ENCODE assay signal across 11 mouse cellular contexts in the genomic region with DNA sequence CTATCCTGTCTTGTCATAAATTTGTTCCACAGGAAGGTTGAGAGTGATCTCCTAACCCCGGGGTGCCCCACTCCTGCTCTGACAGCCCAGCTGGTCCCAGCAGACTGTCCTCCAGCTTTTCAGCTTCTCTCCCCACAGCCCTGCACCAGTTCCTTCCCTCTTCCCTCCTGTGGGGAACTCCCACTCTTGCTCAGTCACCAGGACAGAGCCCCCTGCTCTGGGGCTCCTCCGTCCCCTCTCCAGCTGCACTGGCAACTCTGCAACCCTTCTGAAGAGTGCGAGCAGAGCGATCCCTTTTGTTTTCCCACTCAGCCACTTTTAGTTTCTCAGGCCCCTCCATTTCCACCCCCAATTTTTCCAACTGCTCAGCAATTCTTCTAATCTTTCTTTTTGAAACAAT. TPM values are rescaled to one million over a fixed set of nuclear protein-coding genes. Genes with fewer than 3 reads are reported as not detected.
DNase-seq lines count a peak whose midpoint lies in the region; ATAC-seq and TF ChIP-seq lines count a peak whose summit lies in the region.
"Had no signal": no experiment of that assay in that cellular context is flagged by ENCODE, and none has a peak within 500 bp of the region (broad histone marks: within the 10 kb centered on the region; RNA-seq: fewer than 3 reads in every experiment).

No protein-coding gene starts in this region.

- ATAC-seq in intestine, embryonic 15.5 days, result 0 out of 2 replicates have a peak, but pooled peaks have one; percentile 38
- no peak for ATAC-seq in intestine, postnatal 0 days
- ATAC-seq in common myeloid progenitor, adult 5-6 weeks (replicated peaks; ENCODE audit: low read depth, poor library complexity, severe bottlenecking), result peak; percentile 67
- ATAC-seq in embryonic facial prominence, embryonic 15.5 days (ENCODE audit: insufficient number of reproducible peaks, low FRiP score, low TSS enrichment, low read depth), result peak; percentile 40; the same call in 1 of the 2 replicates
- ATAC-seq in midbrain, embryonic 13.5 days, result peak; percentile 57
- no peak for ATAC-seq in erythroblast, adult 5-6 weeks (replicated peaks; ENCODE audit: low FRiP score, poor library complexity, severe bottlenecking)

- H3K9me3 ChIP-seq in intestine, embryonic 15.5 days, result no peaks in the 10 kb centered on the region
- H3K9me3 ChIP-seq in intestine, postnatal 0 days (ENCODE audit: control insufficient read depth), result no peaks in the 10 kb centered on the region
- H3K9me3 ChIP-seq in embryonic facial prominence, embryonic 15.5 days (replicated peaks), result no peaks in the 10 kb centered on the region
- no peaks in the 10 kb centered on the region for H3K9me3 ChIP-seq in midbrain, embryonic 13.5 days
- H3K9me3 ChIP-seq: limb, embryonic 12.5 days had no signal

- H3K4me3 ChIP-seq in intestine, embryonic 15.5 days (replicated peaks), result no peak overlapping the region
- no peak overlapping the region for H3K4me3 ChIP-seq in intestine, postnatal 0 days (ENCODE audit: low read depth, low read length)
- H3K4me3 ChIP-seq in embryonic facial prominence, embryonic 15.5 days (replicated peaks), result no peak overlapping the region
- H3K4me3 ChIP-seq in midbrain, embryonic 13.5 days (replicated peaks), result no peak overlapping the region
- H3K4me3 ChIP-seq: erythroblast, embryonic 14.5 days; limb, embryonic 12.5 days had no signal

- no peak for DNase-seq in testis, postnatal 10 days (ENCODE audit: low spot score)
- DNase-seq: kidney, postnatal 36 days; thymus, postnatal 4 days had no signal

- H3K36me3 ChIP-seq in intestine, embryonic 15.5 days, result no peaks in the 10 kb centered on the region
- H3K36me3 ChIP-seq in intestine, postnatal 0 days (ENCODE audit: control insufficient read depth, insufficient read depth), result no peaks in the 10 kb centered on the region
- no peaks in the 10 kb centered on the region for H3K36me3 ChIP-seq in embryonic facial prominence, embryonic 15.5 days
- no peaks in the 10 kb centered on the region for H3K36me3 ChIP-seq in midbrain, embryonic 13.5 days
- H3K36me3 ChIP-seq: limb, embryonic 12.5 days had no signal

- H3K27ac ChIP-seq in intestine, embryonic 15.5 days, result no peak overlapping the region
- no peak overlapping the region for H3K27ac ChIP-seq in intestine, postnatal 0 days (ENCODE audit: low read depth, low read length)
- no peak overlapping the region for H3K27ac ChIP-seq in embryonic facial prominence, embryonic 15.5 days (replicated peaks)
- H3K27ac ChIP-seq in midbrain, embryonic 13.5 days, result peak overlapping the region; percentile 19; the same call in 1 of the 2 replicates

- H3K9ac ChIP-seq in intestine, embryonic 15.5 days, result no peak overlapping the region
- no peak overlapping the region for H3K9ac ChIP-seq in intestine, postnatal 0 days (ENCODE audit: low read depth, low read length)
- H3K9ac ChIP-seq in embryonic facial prominence, embryonic 15.5 days, result no peak overlapping the region
- no peak overlapping the region for H3K9ac ChIP-seq in midbrain, embryonic 13.5 days (replicated peaks)
- H3K9ac ChIP-seq: limb, embryonic 12.5 days had no signal

- no peak for TF ChIP-seq CTCF in intestine, postnatal 0 days (IDR thresholded peaks at IDR 0.05; ENCODE audit: low read depth)

- H3K4me2 ChIP-seq in intestine, embryonic 15.5 days (replicated peaks), result no peak overlapping the region
- no peak overlapping the region for H3K4me2 ChIP-seq in intestine, postnatal 0 days (replicated peaks; ENCODE audit: low read depth)
- H3K4me2 ChIP-seq in embryonic facial prominence, embryonic 15.5 days (replicated peaks), result no peak overlapping the region
- H3K4me2 ChIP-seq in midbrain, embryonic 13.5 days (replicated peaks), result no peak overlapping the region
- H3K4me2 ChIP-seq: limb, embryonic 12.5 days had no signal

- no peaks in the 10 kb centered on the region for H3K4me1 ChIP-seq in intestine, embryonic 15.5 days (replicated peaks)
- H3K4me1 ChIP-seq in intestine, postnatal 0 days (replicated peaks; ENCODE audit: control insufficient read depth, insufficient read depth, low read length), result no peaks in the 10 kb centered on the region
- H3K4me1 ChIP-seq in embryonic facial prominence, embryonic 15.5 days, result no peaks in the 10 kb centered on the region
- H3K4me1 ChIP-seq in midbrain, embryonic 13.5 days (replicated peaks), result peaks cover 3% of the 10 kb centered on the region; the same call in 1 of the 2 replicates
- H3K4me1 ChIP-seq: limb, embryonic 12.5 days had no signal

- WGBS in intestine, embryonic 15.5 days, result 31% methylated on average over 4 of the region's 4 CpGs
- 28% methylated on average over 4 of the region's 4 CpGs for WGBS in intestine, postnatal 0 days
- WGBS in embryonic facial prominence, embryonic 15.5 days, result 48% methylated on average over 4 of the region's 4 CpGs
- WGBS in midbrain, embryonic 13.5 days, result 39% methylated on average over 4 of the region's 4 CpGs

- no peaks in the 10 kb centered on the region for H3K27me3 ChIP-seq in intestine, embryonic 15.5 days (replicated peaks)
- H3K27me3 ChIP-seq in intestine, postnatal 0 days (replicated peaks; ENCODE audit: control insufficient read depth, insufficient read depth, low read length), result no peaks in the 10 kb centered on the region
- no peaks in the 10 kb centered on the region for H3K27me3 ChIP-seq in embryonic facial prominence, embryonic 15.5 days
- no peaks in the 10 kb centered on the region for H3K27me3 ChIP-seq in midbrain, embryonic 13.5 days
- H3K27me3 ChIP-seq: limb, embryonic 12.5 days had no signal

RNA-seq across cellular contexts. Expression of a gene that starts 43.0 kb away (rescaled TPM):
- 12.9 and 15.4 TPM in 2 replicates for polyA plus RNA-seq in intestine, embryonic 15.5 days (2015; fragmentation: Nextera tagmentation; extraction: Ambion mirVana)
- 7.7 and 9.6 TPM in 2 replicates for polyA plus RNA-seq in intestine, postnatal 0 days (2015; fragmentation: Nextera tagmentation; extraction: Ambion mirVana)
- total RNA-seq in common myeloid progenitor, adult 5-6 weeks (2017), result not detected in 2 replicates
- 0.13 TPM in 1 of 2 replicates, not detected in the other for polyA plus RNA-seq in embryonic facial prominence, embryonic 15.5 days (2015; fragmentation: Nextera tagmentation; extraction: Ambion mirVana)
- polyA plus RNA-seq in midbrain, embryonic 13.5 days (2015; fragmentation: Nextera tagmentation; extraction: Ambion mirVana), result not detected in 2 replicates
- total RNA-seq in erythroblast, adult 5-6 weeks (2015; ENCODE audit: low replicate concordance), result 2.7 and 4.0 TPM in 2 replicates
- total RNA-seq in erythroblast, adult 5-6 weeks (2017; ENCODE audit: low replicate concordance), result 1.1 TPM in 1 of 2 replicates, not detected in the other
- polyA plus RNA-seq: erythroblast, embryonic 14.5 days; limb, embryonic 12.5 days had no signal

RNA-seq across cellular contexts. Expression of a gene that starts 44.2 kb away (rescaled TPM):
- 112 and 129 TPM in 2 replicates for polyA plus RNA-seq in intestine, embryonic 15.5 days (2015; fragmentation: Nextera tagmentation; extraction: Ambion mirVana)
- polyA plus RNA-seq in intestine, postnatal 0 days (2015; fragmentation: Nextera tagmentation; extraction: Ambion mirVana), result 41.2 and 45.4 TPM in 2 replicates
- total RNA-seq in common myeloid progenitor, adult 5-6 weeks (2017), result 152 and 168 TPM in 2 replicates
- polyA plus RNA-seq in embryonic facial prominence, embryonic 15.5 days (2015; fragmentation: Nextera tagmentation; extraction: Ambion mirVana), result 124 and 127 TPM in 2 replicates
- polyA plus RNA-seq in midbrain, embryonic 13.5 days (2015; fragmentation: Nextera tagmentation; extraction: Ambion mirVana), result 203 and 210 TPM in 2 replicates
- total RNA-seq in erythroblast, adult 5-6 weeks (2015; ENCODE audit: low replicate concordance), result 37.6 and 47.7 TPM in 2 replicates
- 36.5 and 47.0 TPM in 2 replicates for total RNA-seq in erythroblast, adult 5-6 weeks (2017; ENCODE audit: low replicate concordance)

RNA-seq across cellular contexts. Expression of a gene that starts 53.5 kb away (rescaled TPM):
- 97.1 and 105 TPM in 2 replicates for polyA plus RNA-seq in intestine, embryonic 15.5 days (2015; fragmentation: Nextera tagmentation; extraction: Ambion mirVana)
- 43.9 and 47.9 TPM in 2 replicates for polyA plus RNA-seq in intestine, postnatal 0 days (2015; fragmentation: Nextera tagmentation; extraction: Ambion mirVana)
- total RNA-seq in common myeloid progenitor, adult 5-6 weeks (2017), result 252 and 262 TPM in 2 replicates
- 127 and 138 TPM in 2 replicates for polyA plus RNA-seq in embryonic facial prominence, embryonic 15.5 days (2015; fragmentation: Nextera tagmentation; extraction: Ambion mirVana)
- polyA plus RNA-seq in midbrain, embryonic 13.5 days (2015; fragmentation: Nextera tagmentation; extraction: Ambion mirVana), result 14.7 and 19.0 TPM in 2 replicates
- 2,691 and 2,758 TPM in 2 replicates for total RNA-seq in erythroblast, adult 5-6 weeks (2015; ENCODE audit: low replicate concordance)
- 1,711 and 2,049 TPM in 2 replicates for total RNA-seq in erythroblast, adult 5-6 weeks (2017; ENCODE audit: low replicate concordance)

Comparison
In these comparisons a context has a peak if more than half of its experiments do, and no peak if none do; other contexts are left out.
1. ATAC-seq: peak in intestine, embryonic 15.5 days (single experiment), common myeloid progenitor, adult 5-6 weeks (single experiment), embryonic facial prominence, embryonic 15.5 days (single experiment) and midbrain, embryonic 13.5 days (single experiment); none in intestine, postnatal 0 days (single experiment) and erythroblast, adult 5-6 weeks (single experiment).